In genomic region chr17:28561613-28562012, GRCm38 (mm10) we compare ENCODE assay signal across 37 mouse cellular contexts. TPM values are rescaled to one million over a fixed set of nuclear protein-coding genes. Genes with fewer than 3 reads are reported as not detected.
A peak's percentile ranks its signal among the peaks of the same experiment; 100 is the strongest.
DNase-seq lines count a peak whose midpoint lies in the region; ATAC-seq and TF ChIP-seq lines count a peak whose summit lies in the region.
"Had no signal": no experiment of that assay in that cellular context is flagged by ENCODE, and none has a peak within 500 bp of the region (broad histone marks: within the 10 kb centered on the region; RNA-seq: fewer than 3 reads in every experiment).

No protein-coding gene starts in this region.

- ATAC-seq in liver, embryonic 13.5 days (ENCODE audit: low read depth): no peak
- ATAC-seq in liver, embryonic 11.5 days (replicated peaks; ENCODE audit: low FRiP score): no peak
- ATAC-seq in stomach, postnatal 0 days (ENCODE audit: low FRiP score, low TSS enrichment): peak; percentile 69
- ATAC-seq in forebrain, postnatal 0 days: no peak
- ATAC-seq: forebrain, embryonic 13.5 days; inflammation-experienced regulatory T-cells, adult 6 months; Patski had no signal

- 0 out of 2 replicates have a peak overlapping the region, but pooled peaks have one; percentile 12 for H3K27ac ChIP-seq in liver, embryonic 13.5 days
- no peak overlapping the region for H3K27ac ChIP-seq in liver, embryonic 11.5 days (ENCODE audit: low read depth, low read length)
- peak overlapping the region; percentile 45 for H3K27ac ChIP-seq in stomach, postnatal 0 days (replicated peaks)
- no peak overlapping the region for H3K27ac ChIP-seq in forebrain, postnatal 0 days (ENCODE audit: low read depth, low read length)
- H3K27ac ChIP-seq: embryonic facial prominence, embryonic 13.5 days; forebrain, embryonic 13.5 days; gastrocnemius, adult 2 months; heart, embryonic 15.5 days; hindbrain, embryonic 14.5 days; limb, embryonic 15.5 days; neural tube, embryonic 12.5 days had no signal

- TF ChIP-seq CTCF in stomach, postnatal 0 days (IDR thresholded peaks at IDR 0.05; ENCODE audit: low read depth): no peak
- TF ChIP-seq CTCF in forebrain, postnatal 0 days (IDR thresholded peaks at IDR 0.05; ENCODE audit: low read depth): no peak

- H3K9ac ChIP-seq in liver, embryonic 13.5 days: no peak overlapping the region
- H3K9ac ChIP-seq in liver, embryonic 11.5 days (ENCODE audit: low read depth, low read length): no peak overlapping the region
- H3K9ac ChIP-seq in stomach, postnatal 0 days (ENCODE audit: low read length): no peak overlapping the region
- no peak overlapping the region for H3K9ac ChIP-seq in forebrain, postnatal 0 days
- H3K9ac ChIP-seq: embryonic facial prominence, embryonic 13.5 days; forebrain, embryonic 13.5 days; heart, embryonic 15.5 days; hindbrain, embryonic 14.5 days; limb, embryonic 15.5 days; neural tube, embryonic 12.5 days had no signal

- no peaks in the 10 kb centered on the region for H3K27me3 ChIP-seq in liver, embryonic 13.5 days
- no peaks in the 10 kb centered on the region for H3K27me3 ChIP-seq in liver, embryonic 11.5 days (replicated peaks; ENCODE audit: control insufficient read depth, insufficient read depth, low read length)
- no peaks in the 10 kb centered on the region for H3K27me3 ChIP-seq in stomach, postnatal 0 days (ENCODE audit: control insufficient read depth, insufficient read depth, low read length)
- H3K27me3 ChIP-seq in forebrain, postnatal 0 days (ENCODE audit: insufficient read depth, low read length): no peaks in the 10 kb centered on the region
- H3K27me3 ChIP-seq: embryonic facial prominence, embryonic 13.5 days; forebrain, embryonic 13.5 days; heart, embryonic 15.5 days; limb, embryonic 15.5 days; neural tube, embryonic 12.5 days; Patski had no signal

- no peaks in the 10 kb centered on the region for H3K9me3 ChIP-seq in liver, embryonic 13.5 days (replicated peaks)
- H3K9me3 ChIP-seq in liver, embryonic 11.5 days (ENCODE audit: control insufficient read depth, low read length): no peaks in the 10 kb centered on the region
- no peaks in the 10 kb centered on the region for H3K9me3 ChIP-seq in stomach, postnatal 0 days (ENCODE audit: control insufficient read depth, low read length)
- H3K9me3 ChIP-seq in forebrain, postnatal 0 days (ENCODE audit: low read length): no peaks in the 10 kb centered on the region
- H3K9me3 ChIP-seq: embryonic facial prominence, embryonic 13.5 days; forebrain, embryonic 13.5 days; heart, embryonic 15.5 days; limb, embryonic 15.5 days; neural tube, embryonic 12.5 days had no signal

- H3K4me1 ChIP-seq in liver, embryonic 13.5 days (replicated peaks): peaks cover 12% of the 10 kb centered on the region
- peaks cover 5% of the 10 kb centered on the region; the same call in 1 of the 2 replicates for H3K4me1 ChIP-seq in liver, embryonic 11.5 days (replicated peaks; ENCODE audit: control insufficient read depth, insufficient read depth, low read length)
- H3K4me1 ChIP-seq in stomach, postnatal 0 days (replicated peaks; ENCODE audit: control insufficient read depth, insufficient read depth): no peaks in the 10 kb centered on the region; the same call in 1 of the 2 replicates
- H3K4me1 ChIP-seq in forebrain, postnatal 0 days (ENCODE audit: insufficient read depth): no peaks in the 10 kb centered on the region

- H3K4me3 ChIP-seq in liver, embryonic 13.5 days (replicated peaks): no peak overlapping the region
- no peak overlapping the region for H3K4me3 ChIP-seq in liver, embryonic 11.5 days (ENCODE audit: low read depth, low read length)
- no peak overlapping the region for H3K4me3 ChIP-seq in stomach, postnatal 0 days (ENCODE audit: low read depth, low read length)
- no peak overlapping the region for H3K4me3 ChIP-seq in forebrain, postnatal 0 days (ENCODE audit: low read depth, low read length)
- H3K4me3 ChIP-seq: embryonic facial prominence, embryonic 13.5 days; erythroblast, embryonic 14.5 days; forebrain, embryonic 13.5 days; gastrocnemius, adult 2 months; heart, embryonic 15.5 days; limb, embryonic 15.5 days; neural tube, embryonic 12.5 days had no signal

- 56% methylated on average over 7 of the region's 7 CpGs for WGBS in liver, embryonic 13.5 days (ENCODE audit: insufficient replicate concordance)
- WGBS in liver, embryonic 11.5 days: 56% methylated on average over 7 of the region's 7 CpGs
- 37% methylated on average over 7 of the region's 7 CpGs for WGBS in stomach, postnatal 0 days
- WGBS in forebrain, postnatal 0 days: 66% methylated on average over 7 of the region's 7 CpGs

- TF ChIP-seq EP300 in stomach, postnatal 0 days (optimal IDR thresholded peaks at IDR 0.05): no peak

- DNase-seq in liver, embryonic 13.5 days: no peak
- no peak for DNase-seq in liver, embryonic 11.5 days (ENCODE audit: low spot score)
- DNase-seq in ZHBTc4 (ENCODE audit: low read depth, low spot score): peak; percentile 44
- DNase-seq in lung, postnatal 36 days: peak; percentile 16
- peak; percentile 75 for DNase-seq in stomach, postnatal 0 days (ENCODE audit: low spot score)
- DNase-seq in forebrain, postnatal 0 days: no peak
- no peak for DNase-seq in cerebellum, postnatal 14 days
- DNase-seq: adrenal gland, adult 2 months; cerebellum, adult 11-12 months; cerebellum, postnatal 25 days; gastrocnemius, adult 2 months; heart, postnatal 36 days; kidney, postnatal 36 days; layer of hippocampus, postnatal 36 days; midbrain, embryonic 14.5 days; retina, postnatal 1 day; right cerebral cortex, postnatal 25 days; spleen, adult 18-20 months; thymus, adult 18-20 months; thymus, postnatal 36 days had no signal

- no peak overlapping the region for H3K4me2 ChIP-seq in liver, embryonic 13.5 days
- no peak overlapping the region for H3K4me2 ChIP-seq in liver, embryonic 11.5 days
- H3K4me2 ChIP-seq in stomach, postnatal 0 days (replicated peaks; ENCODE audit: low read depth): no peak overlapping the region
- no peak overlapping the region for H3K4me2 ChIP-seq in forebrain, postnatal 0 days (ENCODE audit: low read depth)
- H3K4me2 ChIP-seq: embryonic facial prominence, embryonic 13.5 days; forebrain, embryonic 13.5 days; heart, embryonic 15.5 days; hindbrain, embryonic 14.5 days; limb, embryonic 15.5 days; neural tube, embryonic 12.5 days had no signal

- no peaks in the 10 kb centered on the region for H3K36me3 ChIP-seq in liver, embryonic 13.5 days
- H3K36me3 ChIP-seq in liver, embryonic 11.5 days (ENCODE audit: control insufficient read depth, insufficient read depth, low read length): no peaks in the 10 kb centered on the region
- no peaks in the 10 kb centered on the region for H3K36me3 ChIP-seq in stomach, postnatal 0 days (ENCODE audit: control insufficient read depth, insufficient read depth, low read length)
- no peaks in the 10 kb centered on the region for H3K36me3 ChIP-seq in forebrain, postnatal 0 days (ENCODE audit: insufficient read depth)
- H3K36me3 ChIP-seq: embryonic facial prominence, embryonic 13.5 days; heart, embryonic 15.5 days; limb, embryonic 15.5 days; neural tube, embryonic 12.5 days had no signal

RNA-seq across cellular contexts. Expression of gene Clps, which starts 1.0 kb away (rescaled TPM):
- 3.2 and 3.4 TPM in 2 replicates for polyA plus RNA-seq in liver, embryonic 13.5 days (2015; fragmentation: Nextera tagmentation; extraction: Ambion mirVana)
- polyA plus RNA-seq in liver, embryonic 11.5 days (2014; fragmentation: Nextera tagmentation; extraction: Ambion mirVana): 3.5 and 3.7 TPM in 2 replicates
- polyA plus RNA-seq in stomach, postnatal 0 days (2015; fragmentation: Nextera tagmentation; extraction: Ambion mirVana): 1,789 and 1,944 TPM in 2 replicates
- not detected in 2 replicates for total RNA-seq in forebrain, postnatal 0 days (2014; rRNA removed)
- not detected in 2 replicates for polyA plus RNA-seq in forebrain, postnatal 0 days (2015; fragmentation: Nextera tagmentation; extraction: Ambion mirVana)
- total RNA-seq: adrenal gland, adult 2 months; gastrocnemius, adult 2 months; gastrocnemius, postnatal 4 days; heart, postnatal 36 days; layer of hippocampus, adult 8-10 months; layer of hippocampus, postnatal 36 days; left cerebral cortex, postnatal 36 days; megakaryocyte, adult 5-6 weeks had no signal
- polyA plus RNA-seq: embryonic facial prominence, embryonic 13.5 days; erythroblast, embryonic 14.5 days; hindbrain, embryonic 14.5 days; inflammation-experienced regulatory T-cells, adult 6 months; kidney, embryonic 14.5 days; midbrain, embryonic 14.5 days; neural tube, embryonic 12.5 days; Patski had no signal

RNA-seq across cellular contexts. Expression of gene Clpsl2, which starts 12.4 kb away (rescaled TPM):
- polyA plus RNA-seq in liver, embryonic 13.5 days (2015; fragmentation: Nextera tagmentation; extraction: Ambion mirVana): not detected in 2 replicates
- not detected in 2 replicates for polyA plus RNA-seq in liver, embryonic 11.5 days (2014; fragmentation: Nextera tagmentation; extraction: Ambion mirVana)
- polyA plus RNA-seq in stomach, postnatal 0 days (2015; fragmentation: Nextera tagmentation; extraction: Ambion mirVana): not detected in 2 replicates
- total RNA-seq in forebrain, postnatal 0 days (2014; rRNA removed): not detected in 2 replicates
- polyA plus RNA-seq in forebrain, postnatal 0 days (2015; fragmentation: Nextera tagmentation; extraction: Ambion mirVana): not detected in 2 replicates
- total RNA-seq: adrenal gland, adult 2 months; ES-E14; gastrocnemius, adult 2 months; gastrocnemius, postnatal 4 days; heart, postnatal 36 days; layer of hippocampus, adult 8-10 months; layer of hippocampus, postnatal 36 days; left cerebral cortex, postnatal 36 days; megakaryocyte, adult 5-6 weeks had no signal
- polyA plus RNA-seq: adrenal gland, adult 2 months; embryonic facial prominence, embryonic 13.5 days; erythroblast, embryonic 14.5 days; forebrain, embryonic 13.5 days; frontal cortex, adult 2 months; heart, embryonic 15.5 days; hindbrain, embryonic 14.5 days; inflammation-experienced regulatory T-cells, adult 6 months; kidney, embryonic 14.5 days; limb, embryonic 15.5 days; liver, embryonic 16.5 days; midbrain, embryonic 14.5 days; neural tube, embryonic 12.5 days; Patski had no signal

RNA-seq across cellular contexts. Expression of gene Lhfpl5, which starts 13.8 kb away (rescaled TPM):
- 0.17 TPM in 1 of 2 replicates, not detected in the other for polyA plus RNA-seq in liver, embryonic 13.5 days (2015; fragmentation: Nextera tagmentation; extraction: Ambion mirVana)
- polyA plus RNA-seq in liver, embryonic 11.5 days (2014; fragmentation: Nextera tagmentation; extraction: Ambion mirVana): 0.27 and 0.33 TPM in 2 replicates
- 0.98 and 1.2 TPM in 2 replicates for polyA plus RNA-seq in stomach, postnatal 0 days (2015; fragmentation: Nextera tagmentation; extraction: Ambion mirVana)
- total RNA-seq in forebrain, postnatal 0 days (2014; rRNA removed): 10.6 and 11.9 TPM in 2 replicates
- polyA plus RNA-seq in forebrain, postnatal 0 days (2015; fragmentation: Nextera tagmentation; extraction: Ambion mirVana): 11.4 and 13.2 TPM in 2 replicates
- total RNA-seq: gastrocnemius, adult 2 months; gastrocnemius, postnatal 4 days; heart, postnatal 36 days; megakaryocyte, adult 5-6 weeks had no signal
- polyA plus RNA-seq: erythroblast, embryonic 14.5 days had no signal

RNA-seq across cellular contexts. Expression of gene Armc12, which starts 31.0 kb away (rescaled TPM):
- polyA plus RNA-seq in liver, embryonic 13.5 days (2015; fragmentation: Nextera tagmentation; extraction: Ambion mirVana): not detected in 2 replicates
- not detected in 2 replicates for polyA plus RNA-seq in liver, embryonic 11.5 days (2014; fragmentation: Nextera tagmentation; extraction: Ambion mirVana)
- polyA plus RNA-seq in stomach, postnatal 0 days (2015; fragmentation: Nextera tagmentation; extraction: Ambion mirVana): not detected in 2 replicates
- 0.15 TPM in 1 of 2 replicates, not detected in the other for total RNA-seq in forebrain, postnatal 0 days (2014; rRNA removed)
- not detected in 2 replicates for polyA plus RNA-seq in forebrain, postnatal 0 days (2015; fragmentation: Nextera tagmentation; extraction: Ambion mirVana)
- total RNA-seq: adrenal gland, adult 2 months; ES-E14; gastrocnemius, adult 2 months; gastrocnemius, postnatal 4 days; heart, postnatal 36 days; layer of hippocampus, adult 8-10 months; layer of hippocampus, postnatal 36 days; left cerebral cortex, postnatal 36 days; megakaryocyte, adult 5-6 weeks had no signal
- polyA plus RNA-seq: adrenal gland, adult 2 months; embryonic facial prominence, embryonic 13.5 days; erythroblast, embryonic 14.5 days; forebrain, embryonic 13.5 days; frontal cortex, adult 2 months; heart, embryonic 15.5 days; hindbrain, embryonic 14.5 days; kidney, embryonic 14.5 days; limb, embryonic 15.5 days; liver, embryonic 16.5 days; midbrain, embryonic 14.5 days; neural tube, embryonic 12.5 days; Patski had no signal

RNA-seq across cellular contexts. Expression of gene Fkbp5, which starts 44.3 kb away (rescaled TPM):
- 10.8 and 12.0 TPM in 2 replicates for polyA plus RNA-seq in liver, embryonic 13.5 days (2015; fragmentation: Nextera tagmentation; extraction: Ambion mirVana)
- polyA plus RNA-seq in liver, embryonic 11.5 days (2014; fragmentation: Nextera tagmentation; extraction: Ambion mirVana): 8.8 and 10.1 TPM in 2 replicates
- 9.2 and 11.8 TPM in 2 replicates for polyA plus RNA-seq in stomach, postnatal 0 days (2015; fragmentation: Nextera tagmentation; extraction: Ambion mirVana)
- total RNA-seq in forebrain, postnatal 0 days (2014; rRNA removed): 26.6 and 37.3 TPM in 2 replicates
- 18.3 and 21.1 TPM in 2 replicates for polyA plus RNA-seq in forebrain, postnatal 0 days (2015; fragmentation: Nextera tagmentation; extraction: Ambion mirVana)

Comparison
In these comparisons a context has a peak if more than half of its experiments do, and no peak if none do; other contexts are left out.
1. H3K27ac ChIP-seq: peak in liver, embryonic 13.5 days (single experiment) and stomach, postnatal 0 days (single experiment); none in liver, embryonic 11.5 days (single experiment) and forebrain, postnatal 0 days (single experiment).
2. DNase-seq: peak in ZHBTc4 (single experiment), lung, postnatal 36 days (single experiment) and stomach, postnatal 0 days (single experiment); none in liver, embryonic 13.5 days (single experiment), liver, embryonic 11.5 days (single experiment), forebrain, postnatal 0 days (single experiment) and cerebellum, postnatal 14 days (0 of 2).
3. RNA of gene Clps, which starts 1.0 kb away (polyA plus RNA-seq): 1,789 to 1,944 TPM in stomach, postnatal 0 days; 3.5 to 3.7 TPM in liver, embryonic 11.5 days, 3.2 to 3.4 TPM in liver, embryonic 13.5 days and not detected in forebrain, postnatal 0 days; every median in the first group is over 100 times any median in the second.